Mouse (Mus musculus): ENCODE data around the gene Tmprss6. TPM values are rescaled to one million over a fixed set of nuclear protein-coding genes. Genes with fewer than 3 reads are reported as not detected.

Tmprss6 gene
- under 1 TPM in 1 of 2 experiments, not detected in 1; 0.87 TPM for total RNA-seq (2021)
- long read RNA-seq, experiment 1, partial matches to known transcripts: 1 of 1 reads
- long read RNA-seq, experiment 1, other reads (novel, unspliced or antisense): 0 of 1 reads
- long read RNA-seq, experiment 2, partial matches to known transcripts: 0 of 1 reads
- long read RNA-seq, experiment 2, other reads (novel, unspliced or antisense): 1 of 1 reads

GRCm38 (mm10) chr15:78468379-78468937 is at the start of gene Tmprss6:
Gene Tmprss6 (minus strand): TSS chr15:78468634.
- no peak for TF ChIP-seq CTCF (IDR thresholded peaks at IDR 0.05)
- intact Hi-C loops (cut with DNase I): no loop called here
- no peak within 1 kb of the TSS for H3K27ac ChIP-seq
- DNase-seq (ENCODE audit: extremely low spot score in 1 of 2, low spot score in 2 of 2): no peak
- no peak within 1 kb of the TSS for H3K4me3 ChIP-seq

GRCm38 (mm10) chr15:78518221-78518620 is 49.8 kb upstream of the Tmprss6 start:
- DNase-seq (ENCODE audit: extremely low spot score in 1 of 2, low spot score in 2 of 2): no peak
- intact Hi-C loops (cut with DNase I): no loop called here
- TF ChIP-seq CTCF (IDR thresholded peaks at IDR 0.05): no peak
- Histone ChIP-seq H3K27ac (no peak overlapping the region), H3K4me3 (no peak overlapping the region)

GRCm38 (mm10) chr15:78515759-78516158 is 47.3 kb upstream of the Tmprss6 start:
- no peak for TF ChIP-seq CTCF (IDR thresholded peaks at IDR 0.05)
- H3K27ac ChIP-seq: no peak overlapping the region
- DNase-seq (ENCODE audit: extremely low spot score in 1 of 2, low spot score in 2 of 2): no peak
- intact Hi-C loops (cut with DNase I): no loop called here
- H3K4me3 ChIP-seq: no peak overlapping the region

DNA sequence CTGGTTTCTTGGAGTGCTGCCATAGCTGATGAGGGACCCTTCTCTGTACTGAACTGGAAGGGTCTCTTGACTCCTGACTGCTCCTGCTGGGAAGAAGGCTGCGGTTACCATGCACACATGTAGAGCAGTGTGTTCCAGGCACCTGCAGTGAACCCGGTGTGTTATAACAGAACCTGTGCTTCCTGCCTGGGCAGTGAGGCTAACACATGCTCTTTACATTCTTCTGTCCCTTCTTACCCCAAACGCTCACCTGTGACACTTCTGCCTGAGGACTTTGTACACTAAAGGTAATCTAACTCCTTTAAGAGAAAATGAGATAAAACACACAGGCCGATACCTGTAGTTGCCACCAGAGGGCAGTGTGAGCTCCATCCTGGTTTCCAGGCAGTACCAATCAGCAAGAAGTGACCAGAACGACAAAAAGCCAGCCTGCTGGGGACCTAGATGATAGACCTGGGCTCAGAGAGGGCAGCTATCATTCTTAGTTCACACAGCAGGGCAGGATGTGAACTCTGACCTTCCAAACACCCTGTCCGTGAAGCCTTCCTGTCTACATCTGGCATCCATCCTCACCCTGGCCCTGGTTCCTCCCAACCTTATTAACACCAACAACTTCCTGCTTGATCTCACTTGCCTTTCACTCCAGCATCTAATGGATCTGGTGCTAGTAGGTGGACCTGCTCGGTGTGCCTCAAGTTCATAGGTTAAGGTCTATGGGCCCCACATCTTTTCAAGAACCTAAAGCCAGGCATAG is 46.1 kb upstream of the Tmprss6 start:
- peak; percentile 75 to 81 for DNase-seq (ENCODE audit: extremely low spot score in 1 of 2, low spot score in 2 of 2)
- peak; percentile 98 for TF ChIP-seq CTCF (IDR thresholded peaks at IDR 0.05)
- no peak overlapping the region for H3K4me3 ChIP-seq
- intact Hi-C loops (cut with DNase I): loop anchor here (1.0 to 5.0 kb wide), 3 partner anchors 18 to 68 kb away; no protein-coding TSS in a partner anchor
- no peak overlapping the region for H3K27ac ChIP-seq

DNA sequence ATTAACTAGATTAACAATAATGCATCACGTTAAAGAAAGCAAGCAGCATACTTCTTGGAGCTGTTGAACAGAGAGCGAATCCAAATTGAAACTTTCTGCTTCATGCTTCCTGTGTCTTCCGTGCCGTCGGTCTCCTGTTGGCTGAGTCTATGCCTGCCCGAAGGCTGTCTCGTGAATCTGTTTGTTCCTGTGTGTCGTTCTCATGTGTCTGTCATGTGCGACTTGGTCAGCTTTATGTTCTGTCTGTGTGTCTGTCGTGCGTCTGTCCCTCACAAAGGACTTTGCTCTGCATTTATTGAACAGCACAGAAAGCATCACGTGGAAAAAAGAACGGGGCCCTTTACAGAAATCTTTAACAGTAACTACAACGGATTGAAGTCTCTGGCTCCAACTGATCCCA is 44.6 kb upstream of the Tmprss6 start:
- Histone ChIP-seq H3K4me3 (no peak overlapping the region), H3K27ac (no peak overlapping the region)
- TF ChIP-seq CTCF (IDR thresholded peaks at IDR 0.05): no peak
- no peak for DNase-seq (ENCODE audit: extremely low spot score in 1 of 2, low spot score in 2 of 2)
- intact Hi-C loops (cut with DNase I): loop anchor here (5.0 kb wide), 1 partner anchor 66 kb away; no protein-coding TSS in a partner anchor

DNA sequence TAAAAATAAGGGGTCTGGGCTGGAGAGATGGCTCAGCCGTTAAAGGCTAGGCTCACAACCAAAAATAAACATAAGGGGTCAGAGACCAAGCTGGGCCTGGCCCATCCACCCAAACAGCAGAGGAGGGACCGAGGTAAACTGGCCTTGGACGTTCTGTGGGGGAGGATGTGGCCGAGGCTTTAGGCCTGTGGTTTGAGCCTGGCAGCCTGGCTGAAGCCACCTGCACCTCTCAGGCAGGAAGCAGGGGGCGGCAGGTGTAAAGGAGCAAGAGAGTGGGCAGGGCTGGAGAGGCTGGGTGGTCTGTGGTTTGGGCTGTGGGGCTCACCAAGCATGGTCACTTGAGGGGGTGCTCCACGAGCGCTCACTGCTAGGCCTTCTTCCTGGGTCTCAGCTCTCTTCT is 43.5 kb upstream of the Tmprss6 start:
- DNase-seq (ENCODE audit: extremely low spot score in 1 of 2, low spot score in 2 of 2): no peak
- intact Hi-C loops (cut with DNase I): loop anchor here (5.0 kb wide), 1 partner anchor 65 kb away; no protein-coding TSS in a partner anchor
- H3K4me3 ChIP-seq: no peak overlapping the region
- no peak overlapping the region for H3K27ac ChIP-seq
- TF ChIP-seq CTCF (IDR thresholded peaks at IDR 0.05): no peak

GRCm38 (mm10) chr15:78510736-78511135 is 42.3 kb upstream of the Tmprss6 start:
- DNase-seq (ENCODE audit: extremely low spot score in 1 of 2, low spot score in 2 of 2): no peak
- no peak for TF ChIP-seq CTCF (IDR thresholded peaks at IDR 0.05)
- Histone ChIP-seq H3K27ac (no peak overlapping the region), H3K4me3 (no peak overlapping the region)
- intact Hi-C loops (cut with DNase I): loop anchor here (5.0 kb wide), 1 partner anchor 63 kb away; no protein-coding TSS in a partner anchor

DNA sequence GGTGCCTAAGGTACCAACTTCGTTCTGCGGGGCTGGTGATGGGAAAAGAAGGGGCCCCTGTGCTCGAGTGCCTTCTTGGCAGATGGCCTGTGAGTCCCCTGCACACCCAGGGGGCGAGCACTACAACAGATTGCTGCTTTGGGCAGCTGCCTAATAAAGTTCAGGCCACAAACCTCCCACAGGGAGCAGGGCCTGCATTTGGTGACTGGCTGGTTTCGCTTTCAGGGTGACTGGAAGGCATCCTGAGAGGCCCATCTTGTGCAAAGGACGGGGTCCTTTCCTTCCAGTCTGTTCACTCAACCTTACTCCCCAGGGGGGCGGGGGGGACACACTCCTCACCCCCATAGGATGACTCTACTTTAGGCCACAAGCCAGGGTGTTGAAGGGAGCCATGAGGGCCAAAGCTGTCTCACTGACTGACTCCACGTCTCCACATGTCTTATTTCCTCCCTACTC is 41.7 kb upstream of the Tmprss6 start:
- DNase-seq (ENCODE audit: extremely low spot score in 1 of 2, low spot score in 2 of 2): no peak
- TF ChIP-seq CTCF (IDR thresholded peaks at IDR 0.05): no peak
- intact Hi-C loops (cut with DNase I): loop anchor here (5.0 kb wide), 1 partner anchor 63 kb away; no protein-coding TSS in a partner anchor
- H3K27ac ChIP-seq: no peak overlapping the region
- no peak overlapping the region for H3K4me3 ChIP-seq

- no peak overlapping the region for H3K4me3 ChIP-seq
- TF ChIP-seq CTCF (IDR thresholded peaks at IDR 0.05): no peak
- intact Hi-C loops (cut with DNase I): no loop called here
- no peak overlapping the region for H3K27ac ChIP-seq
- no peak for DNase-seq (ENCODE audit: extremely low spot score in 1 of 2, low spot score in 2 of 2)
Measured at GRCm38 (mm10) chr15:78509297-78509899, 41.0 kb upstream of the Tmprss6 start.

DNA sequence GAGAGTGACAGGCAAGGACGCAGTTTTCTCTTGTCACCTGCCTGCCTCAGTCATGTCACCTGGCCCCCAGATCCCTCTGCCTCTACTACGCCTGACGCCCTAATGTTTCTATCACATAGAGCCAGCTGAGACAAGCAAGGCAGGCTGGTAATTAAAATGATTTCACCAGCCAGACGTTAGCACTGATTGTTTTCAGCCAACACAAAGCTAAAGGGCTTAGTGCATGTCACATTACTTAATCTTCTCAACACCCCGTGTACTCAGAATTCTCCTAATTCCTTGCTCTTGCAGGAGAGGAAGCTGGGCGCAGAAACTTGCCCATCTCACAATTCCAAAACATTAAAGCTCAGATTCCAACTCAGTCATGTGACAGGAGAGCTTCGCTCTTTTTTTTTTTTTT is 40.0 kb upstream of the Tmprss6 start:
- intact Hi-C loops (cut with DNase I): no loop called here
- DNase-seq (ENCODE audit: extremely low spot score in 1 of 2, low spot score in 2 of 2): no peak
- TF ChIP-seq CTCF (IDR thresholded peaks at IDR 0.05): no peak
- Histone ChIP-seq H3K4me3 (no peak overlapping the region), H3K27ac (no peak overlapping the region)

- no peak for DNase-seq (ENCODE audit: extremely low spot score in 1 of 2, low spot score in 2 of 2)
- Histone ChIP-seq H3K4me3 (no peak overlapping the region), H3K27ac (no peak overlapping the region)
- intact Hi-C loops (cut with DNase I): no loop called here
- TF ChIP-seq CTCF (IDR thresholded peaks at IDR 0.05): no peak
Measured at GRCm38 (mm10) chr15:78505541-78505940, 37.1 kb upstream of the Tmprss6 start.

DNA sequence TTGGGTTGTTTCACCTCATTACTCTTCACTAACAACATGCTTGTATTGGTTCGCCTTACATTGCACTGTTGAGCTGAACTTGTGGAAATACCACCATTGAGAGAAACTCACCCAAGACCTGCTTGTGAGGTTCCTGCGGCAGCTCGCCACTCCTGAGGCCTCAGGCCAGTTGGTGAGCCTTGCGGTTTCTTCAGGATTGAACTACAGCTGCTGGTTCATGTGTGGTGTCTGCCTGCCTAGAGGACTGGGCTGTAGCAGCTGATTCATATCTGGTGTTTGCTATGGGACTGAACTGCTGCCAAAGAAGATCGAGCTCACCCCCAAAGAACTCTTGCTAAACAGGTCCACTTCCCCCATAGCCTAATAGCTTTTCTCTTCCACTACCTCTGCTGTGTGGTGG is 36.4 kb upstream of the Tmprss6 start:
- DNase-seq (ENCODE audit: extremely low spot score in 1 of 2, low spot score in 2 of 2): no peak
- TF ChIP-seq CTCF (IDR thresholded peaks at IDR 0.05): no peak
- H3K27ac ChIP-seq: no peak overlapping the region
- no peak overlapping the region for H3K4me3 ChIP-seq
- intact Hi-C loops (cut with DNase I): no loop called here

Measured in left cerebral cortex, adult 2 months (tissue).